Mouse (Mus musculus): Measurements from ENCODE around the gene Ptprr.

DNA sequence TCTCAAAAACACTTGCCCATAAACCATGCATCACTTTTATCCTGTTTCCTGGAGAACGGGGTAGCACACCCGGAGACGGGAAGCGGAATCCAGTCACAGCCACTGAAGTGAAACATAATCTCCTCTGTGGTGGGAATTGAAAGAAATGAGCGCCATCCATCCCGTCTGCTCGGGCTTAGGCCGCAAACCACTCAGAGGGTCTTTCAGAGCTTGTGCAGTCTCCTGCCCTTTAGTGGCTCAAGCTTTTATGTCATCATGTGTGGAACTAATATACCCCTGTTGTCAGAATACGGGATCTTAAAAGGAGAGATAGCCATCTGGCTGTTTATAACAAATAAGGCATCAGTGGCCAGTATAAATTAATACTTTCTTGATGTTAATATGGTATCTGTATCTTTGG is 128.1 kb downstream of the Ptprr start:
- TF ChIP-seq CTCF (IDR thresholded peaks at IDR 0.05; ENCODE audit: low read depth), result no peak
- TF ChIP-seq EP300 (optimal IDR thresholded peaks at IDR 0.05), result no peak
